Mouse (Mus musculus) MEL (cell line): ENCODE measurements around the gene Polr1b.
A peak's percentile ranks its signal among the peaks of the same experiment; 100 is the strongest.

ENCODE experiments used
- CTCF ChIP-seq, 3 experiments: IDR thresholded peaks in 2 of 3; conservative IDR thresholded peaks in 1 of 3; 2 replicates each; pipeline ENCODE4 v1.5.1; 2011 to 2012; ENCODE audit warnings: low read length in 3 of 3, low read depth in 2 of 3, mild to moderate bottlenecking in 2 of 3, improper control_type of control experiment in 1 of 3, inconsistent platforms in 1 of 3, mixed read lengths in 1 of 3, moderate library complexity in 1 of 3; ENCODE audit not compliant: control insufficient read depth in 1 of 3, insufficient read depth in 1 of 3, poor library complexity in 1 of 3, severe bottlenecking in 1 of 3
- EP300 ChIP-seq, 2 experiments: IDR thresholded peaks; 2 replicates each; pipeline ENCODE4 v1.6.1; 2011; ENCODE audit warnings: improper control_type of control experiment in 2 of 2, low read length in 2 of 2, low read depth in 1 of 2, mild to moderate bottlenecking in 1 of 2
- MXI1 ChIP-seq: IDR thresholded peaks from 2 replicates; pipeline ENCODE4 v1.6.1; 2011; ENCODE audit warnings: mild to moderate bottlenecking, low read depth, low read length, improper control_type of control experiment
- POLR2A ChIP-seq, 2 experiments: IDR thresholded peaks; 2 replicates each; pipeline ENCODE4 v1.6.1; 2011 to 2012; ENCODE audit warnings: low read length in 2 of 2, mild to moderate bottlenecking in 2 of 2, control low read depth in 1 of 2, improper control_type of control experiment in 1 of 2, low read depth in 1 of 2, moderate library complexity in 1 of 2; ENCODE audit not compliant: control insufficient read depth in 1 of 2, insufficient read depth in 1 of 2, poor library complexity in 1 of 2
- RAD21 ChIP-seq: IDR thresholded peaks from 2 replicates; pipeline ENCODE4 v1.6.1; 2011; ENCODE audit warnings: mild to moderate bottlenecking, low read depth, low read length, improper control_type of control experiment

- no peak; the same call in 1 of the 2 replicates for TF ChIP-seq RAD21
- TF ChIP-seq POLR2A (IDR thresholded peaks at IDR 0.05; ENCODE audit: control insufficient read depth in 1 of 2, insufficient read depth in 1 of 2, low read depth in 1 of 2, low read length in 2 of 2, poor library complexity in 1 of 2), result no peak
- TF ChIP-seq EP300 (IDR thresholded peaks at IDR 0.05; ENCODE audit: low read depth in 1 of 2, low read length in 2 of 2), result no peak
- TF ChIP-seq MXI1, result no peak
- TF ChIP-seq CTCF (IDR thresholded peaks at IDR 0.05 in 2 of 3, conservative IDR thresholded peaks at IDR 0.05 in 1 of 3; ENCODE audit: control insufficient read depth in 1 of 3, insufficient read depth in 1 of 3, low read depth in 2 of 3, low read length in 3 of 3, poor library complexity in 1 of 3, severe bottlenecking in 1 of 3), result peak; percentile 47 to 58 (median 55)
Measured at GRCm38 (mm10) chr2:129084959-129085358, 15.8 kb upstream of the Polr1b start.
